Mouse (Mus musculus): Measurements from ENCODE around the gene Ttc22. TPM values are rescaled to one million over a fixed set of nuclear protein-coding genes. Genes with fewer than 3 reads are reported as not detected.

The Ttc22 gene
- total and polyA plus RNA-seq, 2 experiments from 2014 or later, result 0.89 to 2.3 TPM

DNA sequence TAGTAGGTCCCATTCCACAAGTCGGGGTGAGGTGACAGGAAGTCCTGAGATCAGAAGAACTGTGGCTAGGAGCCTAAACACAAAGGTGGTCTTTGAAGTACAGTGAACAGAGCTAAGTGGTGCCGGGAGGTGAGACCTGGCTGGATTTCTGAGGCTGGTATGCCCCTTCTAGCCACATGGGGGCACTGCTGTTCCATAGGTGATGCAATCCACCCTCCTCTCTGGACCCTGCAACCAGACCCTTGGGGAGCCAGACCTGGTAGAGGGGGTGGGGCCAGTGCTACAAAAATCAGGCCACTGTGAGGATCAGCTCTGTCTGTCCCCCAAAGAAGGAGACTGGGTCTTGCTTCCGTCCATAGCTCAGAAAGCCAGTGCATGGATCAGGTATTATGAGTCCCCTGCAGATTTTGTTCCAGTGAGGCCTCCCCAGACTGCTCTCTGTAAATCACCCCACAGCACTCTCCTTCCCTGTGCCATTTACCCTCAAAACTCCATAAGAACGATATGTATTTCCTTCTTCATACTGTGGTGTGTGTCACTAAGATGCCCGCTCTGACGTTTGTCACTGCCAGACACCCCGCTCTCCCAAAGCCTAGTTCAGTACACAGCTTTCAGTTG is 7.9 kb upstream of the Ttc22 start:
- no peaks in the 10 kb centered on the region for H3K9me3 ChIP-seq (ENCODE audit: low read length)
- peak; percentile 99 for TF ChIP-seq CTCF (IDR thresholded peaks at IDR 0.05; ENCODE audit: low read depth)
- ATAC-seq (peak; percentile 86), DNase-seq (ENCODE audit: low spot score) (peak; percentile 89)
- no peak overlapping the region for H3K9ac ChIP-seq (replicated peaks; ENCODE audit: low read length)
- H3K4me3 ChIP-seq (ENCODE audit: low read length), result no peak overlapping the region
- no peaks in the 10 kb centered on the region for H3K27me3 ChIP-seq (ENCODE audit: insufficient read depth, low read length)
- no peak overlapping the region for H3K4me2 ChIP-seq (ENCODE audit: low read depth, low read length)
- no peak overlapping the region for H3K27ac ChIP-seq
- H3K36me3 ChIP-seq (ENCODE audit: insufficient read depth, low read length), result no peaks in the 10 kb centered on the region
- H3K4me1 ChIP-seq (ENCODE audit: insufficient read depth, low read length), result peaks cover 8% of the 10 kb centered on the region; the same call in 1 of the 2 replicates
- WGBS, result 42% methylated on average over 7 of the region's 7 CpGs

DNA sequence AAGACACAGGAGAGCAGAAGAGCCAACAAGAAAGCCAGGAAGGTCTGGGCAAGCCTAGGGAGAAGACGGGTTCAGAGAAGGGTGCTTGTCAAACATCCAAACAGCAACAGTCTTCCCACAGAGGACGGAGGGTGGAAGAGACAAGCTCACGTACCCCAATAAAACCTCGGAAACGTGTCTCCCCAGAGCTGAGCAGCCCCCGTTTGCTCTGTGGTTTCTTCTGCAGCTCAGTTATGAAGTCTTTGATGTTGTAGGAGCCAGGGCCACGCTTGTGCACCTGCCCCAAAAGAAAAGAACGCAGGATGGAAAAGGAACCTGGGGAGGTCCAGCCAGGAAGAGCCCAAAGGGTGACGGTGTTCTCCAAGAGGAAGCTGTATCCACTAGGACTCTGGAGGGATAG is 7.4 kb upstream of the Ttc22 start:
- no peak overlapping the region for H3K4me3 ChIP-seq (ENCODE audit: low read length)
- no peak overlapping the region for H3K9ac ChIP-seq (replicated peaks; ENCODE audit: low read length)
- H3K4me2 ChIP-seq (ENCODE audit: low read depth, low read length), result no peak overlapping the region
- no peak for TF ChIP-seq CTCF (IDR thresholded peaks at IDR 0.05; ENCODE audit: low read depth)
- 85% methylated on average over 9 of the region's 9 CpGs for WGBS
- no peaks in the 10 kb centered on the region for H3K36me3 ChIP-seq (ENCODE audit: insufficient read depth, low read length)
- ATAC-seq (no peak), DNase-seq (ENCODE audit: low spot score) (no peak)
- H3K27ac ChIP-seq, result no peak overlapping the region
- H3K27me3 ChIP-seq (ENCODE audit: insufficient read depth, low read length), result no peaks in the 10 kb centered on the region
- H3K4me1 ChIP-seq (ENCODE audit: insufficient read depth, low read length), result peaks cover 8% of the 10 kb centered on the region; the same call in 1 of the 2 replicates
- no peaks in the 10 kb centered on the region for H3K9me3 ChIP-seq (ENCODE audit: low read length)

DNA sequence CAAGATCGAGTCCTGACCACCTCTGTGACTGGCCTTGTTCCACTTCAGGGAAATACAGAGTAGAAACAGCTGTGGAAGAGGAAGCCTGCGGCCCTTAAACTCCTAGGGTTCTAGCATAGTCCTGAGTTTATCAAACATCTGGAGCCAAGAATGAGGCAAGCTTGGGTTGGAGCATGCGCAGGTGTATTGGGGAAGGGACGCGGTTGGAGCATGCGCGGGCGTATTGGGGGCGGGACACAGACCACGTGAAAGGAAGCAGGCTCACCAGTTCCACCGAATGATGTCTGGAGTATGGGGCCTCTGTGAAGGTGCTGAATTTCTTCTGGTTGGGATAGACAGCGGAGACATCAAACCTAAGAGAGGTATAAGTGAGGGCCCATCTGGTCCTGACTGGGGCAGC is 6.6 kb upstream of the Ttc22 start:
- 77% methylated on average over 12 of the region's 12 CpGs for WGBS
- Histone ChIP-seq H3K36me3 (ENCODE audit: insufficient read depth, low read length) (no peaks in the 10 kb centered on the region), H3K27me3 (ENCODE audit: insufficient read depth, low read length) (no peaks in the 10 kb centered on the region), H3K4me1 (ENCODE audit: insufficient read depth, low read length) (peaks cover 8% of the 10 kb centered on the region; the same call in 1 of the 2 replicates), H3K4me2 (ENCODE audit: low read depth, low read length) (no peak overlapping the region), H3K9me3 (ENCODE audit: low read length) (no peaks in the 10 kb centered on the region), H3K9ac (replicated peaks; ENCODE audit: low read length) (no peak overlapping the region), H3K27ac (no peak overlapping the region), H3K4me3 (ENCODE audit: low read length) (no peak overlapping the region)
- no peak for DNase-seq (ENCODE audit: low spot score)
- no peak for ATAC-seq
- TF ChIP-seq CTCF (IDR thresholded peaks at IDR 0.05; ENCODE audit: low read depth), result no peak

DNA sequence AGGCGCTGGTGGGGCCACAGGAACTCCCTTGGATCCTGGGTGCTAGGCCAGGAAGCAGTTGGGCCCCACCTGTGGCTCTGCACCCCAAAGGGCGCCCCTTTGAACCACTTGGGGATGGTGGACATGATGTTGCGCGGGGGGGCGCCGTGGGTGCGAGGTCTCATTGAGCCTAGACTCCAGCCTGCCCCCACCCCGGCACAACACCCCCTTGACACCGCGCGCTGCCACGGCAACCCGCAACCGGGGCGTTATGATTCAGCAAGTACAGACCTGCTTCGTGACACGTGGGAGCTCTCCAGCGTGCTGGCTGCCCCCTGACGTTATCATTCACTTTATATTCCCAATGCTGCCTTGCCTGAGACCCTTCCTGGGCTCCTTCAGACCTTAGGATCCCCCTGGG is 5.2 kb upstream of the Ttc22 start, which contains the start of gene Lexm:
Gene Lexm (minus strand): TSS at position 186 of the 400 bp plus-strand sequence.
- ATAC-seq (no peak), DNase-seq (ENCODE audit: low spot score) (peak; percentile 20)
- H3K27ac ChIP-seq, result no peak within 1 kb of the TSS
- under 1% methylated on average over 19 of the region's 19 CpGs for WGBS
- TF ChIP-seq CTCF (IDR thresholded peaks at IDR 0.05; ENCODE audit: low read depth), result no peak
- H3K4me2 ChIP-seq (ENCODE audit: low read depth, low read length), result peak within 1 kb of the TSS; percentile 52
- peaks cover 12% of the 10 kb centered on the region; the same call in 1 of the 2 replicates for H3K4me1 ChIP-seq (ENCODE audit: insufficient read depth, low read length)
- H3K9me3 ChIP-seq (ENCODE audit: low read length), result no peaks in the 10 kb centered on the region
- peak within 1 kb of the TSS; percentile 37 for H3K9ac ChIP-seq (replicated peaks; ENCODE audit: low read length)
- 0 out of 2 replicates have a peak, but pooled peaks cover 2% of the 10 kb centered on the region for H3K27me3 ChIP-seq (ENCODE audit: insufficient read depth, low read length)
- peak within 1 kb of the TSS; percentile 21 for H3K4me3 ChIP-seq (ENCODE audit: low read length)
- H3K36me3 ChIP-seq (ENCODE audit: insufficient read depth, low read length), result no peaks in the 10 kb centered on the region

DNA sequence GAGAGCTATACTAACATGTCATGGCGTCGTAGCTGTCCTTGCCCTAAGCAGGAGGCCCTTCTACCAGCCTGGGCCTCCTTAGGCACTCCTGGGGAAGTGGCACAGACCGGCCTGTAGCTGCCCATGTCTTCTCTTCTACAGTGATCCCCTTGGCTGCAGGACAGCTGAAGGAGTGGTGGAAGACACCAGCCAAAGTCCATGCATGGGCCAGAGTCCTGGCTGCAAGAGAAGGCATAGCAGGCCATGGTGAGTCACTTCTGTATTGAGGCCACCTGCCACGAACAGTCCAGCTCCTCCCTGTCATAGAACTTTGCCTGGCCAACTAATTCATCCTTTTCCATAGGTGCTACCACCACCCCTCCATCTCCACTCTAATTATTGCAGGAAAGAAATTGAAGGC is 3.3 kb upstream of the Ttc22 start:
- Histone ChIP-seq H3K4me2 (ENCODE audit: low read depth, low read length) (no peak overlapping the region), H3K4me3 (ENCODE audit: low read length) (no peak overlapping the region), H3K27me3 (ENCODE audit: insufficient read depth, low read length) (peaks cover 14% of the 10 kb centered on the region; the same call in 1 of the 2 replicates), H3K9me3 (ENCODE audit: low read length) (no peaks in the 10 kb centered on the region), H3K4me1 (ENCODE audit: insufficient read depth, low read length) (peaks cover 14% of the 10 kb centered on the region; the same call in 1 of the 2 replicates), H3K9ac (replicated peaks; ENCODE audit: low read length) (no peak overlapping the region), H3K27ac (no peak overlapping the region), H3K36me3 (ENCODE audit: insufficient read depth, low read length) (no peaks in the 10 kb centered on the region)
- DNase-seq (ENCODE audit: low spot score) (no peak), ATAC-seq (no peak)
- WGBS, result 88% methylated on average over 4 of the region's 4 CpGs
- no peak for TF ChIP-seq CTCF (IDR thresholded peaks at IDR 0.05; ENCODE audit: low read depth)

DNA sequence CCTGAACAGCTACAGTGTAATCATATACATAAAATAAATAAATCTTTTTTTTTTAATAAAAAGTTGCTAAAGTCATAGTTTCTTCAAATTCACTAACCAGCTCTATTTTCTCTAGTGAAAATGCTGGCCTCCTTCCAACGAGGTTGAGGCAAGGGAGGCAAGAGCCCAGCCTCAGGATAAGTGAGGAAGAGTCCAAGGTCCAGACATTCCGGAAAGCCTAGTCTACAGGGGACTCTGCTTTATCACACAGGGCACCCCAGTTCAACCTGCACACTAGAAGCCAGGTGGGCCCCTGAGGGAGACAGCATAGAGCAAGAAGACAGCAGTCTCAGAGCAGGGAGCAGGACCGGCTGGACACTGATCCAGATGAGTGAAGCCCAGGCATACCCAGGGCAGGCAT is 804 bp upstream of the Ttc22 start:
- 77% methylated on average over 3 of the region's 3 CpGs for WGBS

DNA sequence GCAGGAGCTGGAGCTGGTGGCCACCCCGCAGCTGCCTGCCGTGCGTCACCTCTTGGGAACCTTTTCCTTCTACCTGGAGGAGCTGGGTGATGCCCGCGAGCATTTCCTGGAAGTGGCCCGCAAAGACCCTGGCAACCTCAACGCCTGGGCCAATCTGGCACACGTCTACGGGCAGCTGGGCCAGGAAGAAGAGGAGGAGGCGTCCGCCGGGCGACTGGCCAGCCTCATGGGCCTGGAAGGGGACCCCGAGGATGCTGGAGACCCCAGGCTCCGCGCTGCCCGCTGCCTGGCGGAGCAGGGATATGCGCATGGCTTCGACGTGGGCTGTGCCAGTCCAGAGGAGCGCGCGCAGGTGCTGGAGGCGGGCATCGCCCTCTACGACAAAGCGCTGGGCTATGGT is 480 bp downstream of the Ttc22 start:
- no peak for TF ChIP-seq CTCF (IDR thresholded peaks at IDR 0.05; ENCODE audit: low read depth)
- H3K9me3 ChIP-seq (ENCODE audit: low read length), result no peaks in the 10 kb centered on the region
- peaks cover 14% of the 10 kb centered on the region; the same call in 1 of the 2 replicates for H3K27me3 ChIP-seq (ENCODE audit: insufficient read depth, low read length)
- WGBS, result 20% methylated on average over 28 of the region's 28 CpGs
- DNase-seq (ENCODE audit: low spot score) (no peak), ATAC-seq (no peak)
- H3K4me1 ChIP-seq (ENCODE audit: insufficient read depth, low read length), result 0 out of 2 replicates have a peak, but pooled peaks cover 6% of the 10 kb centered on the region
- H3K9ac ChIP-seq (replicated peaks; ENCODE audit: low read length), result no peak overlapping the region
- peak overlapping the region; percentile 10; the same call in 1 of the 2 replicates for H3K4me3 ChIP-seq (ENCODE audit: low read length)
- H3K4me2 ChIP-seq (ENCODE audit: low read depth, low read length), result peak overlapping the region; percentile 16
- no peaks in the 10 kb centered on the region for H3K36me3 ChIP-seq (ENCODE audit: insufficient read depth, low read length)
- no peak overlapping the region for H3K27ac ChIP-seq

More for the DNA sequence above, 804 bp upstream of the Ttc22 start:
- Histone ChIP-seq H3K27ac (no peak overlapping the region), H3K27me3 (ENCODE audit: insufficient read depth, low read length) (peaks cover 14% of the 10 kb centered on the region; the same call in 1 of the 2 replicates), H3K9me3 (ENCODE audit: low read length) (no peaks in the 10 kb centered on the region), H3K4me3 (ENCODE audit: low read length) (no peak overlapping the region), H3K9ac (replicated peaks; ENCODE audit: low read length) (no peak overlapping the region), H3K4me2 (ENCODE audit: low read depth, low read length) (no peak overlapping the region), H3K4me1 (ENCODE audit: insufficient read depth, low read length) (0 out of 2 replicates have a peak, but pooled peaks cover 11% of the 10 kb centered on the region), H3K36me3 (ENCODE audit: insufficient read depth, low read length) (no peaks in the 10 kb centered on the region)
- ATAC-seq (no peak), DNase-seq (ENCODE audit: low spot score) (no peak)
- no peak for TF ChIP-seq CTCF (IDR thresholded peaks at IDR 0.05; ENCODE audit: low read depth)

Data from hindbrain, postnatal 0 days (tissue).